9 mouse cellular contexts compared by ENCODE assay signal in genomic region chr5:34951161-34951834, GRCm38 (mm10). TPM values are rescaled to one million over a fixed set of nuclear protein-coding genes. Genes with fewer than 3 reads are reported as not detected.
DNase-seq lines count a peak whose midpoint lies in the region; ATAC-seq and TF ChIP-seq lines count a peak whose summit lies in the region.
"Had no signal": no experiment of that assay in that cellular context is flagged by ENCODE, and none has a peak within 500 bp of the region (broad histone marks: within the 10 kb centered on the region; RNA-seq: fewer than 3 reads in every experiment).

No protein-coding gene starts in this region.

- H3K4me1 ChIP-seq in forebrain, embryonic 15.5 days: peaks cover 54% of the 10 kb centered on the region
- peaks cover 8% of the 10 kb centered on the region for H3K4me1 ChIP-seq in hindbrain, embryonic 11.5 days (replicated peaks; ENCODE audit: control insufficient read depth, insufficient read depth, low read length)
- peaks cover 33% of the 10 kb centered on the region for H3K4me1 ChIP-seq in liver, postnatal 0 days (ENCODE audit: insufficient read depth)

- TF ChIP-seq EP300 in liver, postnatal 0 days (IDR thresholded peaks at IDR 0.05; ENCODE audit: low read depth): no peak

- H3K36me3 ChIP-seq in forebrain, embryonic 15.5 days: peaks cover 5% of the 10 kb centered on the region; the same call in 1 of the 2 replicates
- peaks cover 2% of the 10 kb centered on the region; the same call in 1 of the 2 replicates for H3K36me3 ChIP-seq in hindbrain, embryonic 11.5 days (ENCODE audit: control insufficient read depth, insufficient read depth, low read length)
- no peaks in the 10 kb centered on the region for H3K36me3 ChIP-seq in liver, postnatal 0 days (replicated peaks; ENCODE audit: insufficient read depth, low read length)
- H3K36me3 ChIP-seq: G1E had no signal

- TF ChIP-seq CTCF in left cerebral cortex, adult 2 months (IDR thresholded peaks at IDR 0.05): no peak
- no peak for TF ChIP-seq CTCF in liver, postnatal 0 days (IDR thresholded peaks at IDR 0.05; ENCODE audit: low read depth)

- peak overlapping the region; percentile 82 for H3K4me2 ChIP-seq in forebrain, embryonic 15.5 days (replicated peaks)
- H3K4me2 ChIP-seq in hindbrain, embryonic 11.5 days (replicated peaks; ENCODE audit: low read depth, low read length): peak overlapping the region; percentile 69; the same call in 1 of the 2 replicates
- H3K4me2 ChIP-seq in liver, postnatal 0 days (ENCODE audit: low read depth, low read length): no peak overlapping the region

- ATAC-seq in forebrain, embryonic 15.5 days (replicated peaks): no peak
- ATAC-seq in hindbrain, embryonic 11.5 days (ENCODE audit: low FRiP score): no peak
- no peak for ATAC-seq in liver, postnatal 0 days
- ATAC-seq in erythroid progenitor cell, adult 5-6 weeks (replicated peaks; ENCODE audit: low FRiP score, poor library complexity, severe bottlenecking): no peak

- H3K4me3 ChIP-seq in left cerebral cortex, adult 2 months: no peak overlapping the region
- H3K4me3 ChIP-seq in forebrain, embryonic 15.5 days: peak overlapping the region; percentile 91
- no peak overlapping the region for H3K4me3 ChIP-seq in hindbrain, embryonic 11.5 days (ENCODE audit: low read depth, low read length)
- 0 out of 2 replicates have a peak overlapping the region, but pooled peaks have one; percentile 90 for H3K4me3 ChIP-seq in liver, postnatal 0 days (ENCODE audit: low read depth, low read length)

- no peaks in the 10 kb centered on the region for H3K9me3 ChIP-seq in forebrain, embryonic 15.5 days
- H3K9me3 ChIP-seq in hindbrain, embryonic 11.5 days (ENCODE audit: control insufficient read depth, low read length): no peaks in the 10 kb centered on the region; the same call in 1 of the 2 replicates
- H3K9me3 ChIP-seq in liver, postnatal 0 days (ENCODE audit: low read length): no peaks in the 10 kb centered on the region
- H3K9me3 ChIP-seq: G1E had no signal

- H3K27me3 ChIP-seq in forebrain, embryonic 15.5 days: no peaks in the 10 kb centered on the region
- H3K27me3 ChIP-seq in hindbrain, embryonic 11.5 days (ENCODE audit: control insufficient read depth, insufficient read depth, low read length): no peaks in the 10 kb centered on the region
- no peaks in the 10 kb centered on the region for H3K27me3 ChIP-seq in liver, postnatal 0 days (ENCODE audit: insufficient read depth, low read length)

- no peak overlapping the region for H3K9ac ChIP-seq in forebrain, embryonic 15.5 days (replicated peaks)
- H3K9ac ChIP-seq in hindbrain, embryonic 11.5 days (ENCODE audit: low read depth, low read length): no peak overlapping the region; the same call in 1 of the 2 replicates
- H3K9ac ChIP-seq in liver, postnatal 0 days (replicated peaks): no peak overlapping the region

- 88% methylated on average over 8 of the region's 8 CpGs for WGBS in forebrain, embryonic 15.5 days
- 97% methylated on average over 8 of the region's 8 CpGs for WGBS in hindbrain, embryonic 11.5 days
- 92% methylated on average over 8 of the region's 8 CpGs for WGBS in liver, postnatal 0 days (ENCODE audit: insufficient replicate concordance)

- intact Hi-C loops in left cerebral cortex, adult 2 months (cut with DNase I): no loop called here
- intact Hi-C loops in left cerebral cortex, postnatal 25 days (cut with DNase I): no loop called here

- DNase-seq in left cerebral cortex, adult 2 months (ENCODE audit: extremely low spot score in 1 of 2, low spot score in 2 of 2): no peak
- no peak for DNase-seq in left cerebral cortex, postnatal 25 days (ENCODE audit: low spot score in 2 of 2)
- DNase-seq in hindbrain, embryonic 11.5 days (ENCODE audit: low spot score): no peak
- no peak for DNase-seq in liver, postnatal 0 days
- no peak for DNase-seq in adrenal gland, adult 18-20 months (ENCODE audit: low spot score in 2 of 2)
- DNase-seq in embryo, embryonic 10.5 days (ENCODE audit: low spot score): no peak

- H3K27ac ChIP-seq in left cerebral cortex, adult 2 months: peak overlapping the region; percentile 28; the same call in 1 of the 2 replicates
- H3K27ac ChIP-seq in forebrain, embryonic 15.5 days (replicated peaks): peak overlapping the region; percentile 90
- no peak overlapping the region for H3K27ac ChIP-seq in hindbrain, embryonic 11.5 days (ENCODE audit: low read depth, low read length)
- no peak overlapping the region for H3K27ac ChIP-seq in liver, postnatal 0 days (ENCODE audit: low read depth)

RNA-seq across cellular contexts. Expression of gene Rgs12, which starts 2.1 kb away (rescaled TPM):
- 10 to 100 TPM; 40.5 to 48.3 TPM for total RNA-seq in left cerebral cortex, adult 2 months (2021)
- total RNA-seq in left cerebral cortex, postnatal 25 days (2021): 10 to 100 TPM; 52.3 to 62.3 TPM
- polyA plus RNA-seq in forebrain, embryonic 15.5 days (2015; fragmentation: Nextera tagmentation; extraction: Ambion mirVana): 64.7 and 64.9 TPM in 2 replicates
- polyA plus RNA-seq in hindbrain, embryonic 11.5 days (2014; fragmentation: Nextera tagmentation; extraction: Ambion mirVana): 37.1 and 41.4 TPM in 2 replicates
- 6.9 and 7.3 TPM in 2 replicates for polyA plus RNA-seq in liver, postnatal 0 days (2015; fragmentation: Nextera tagmentation; extraction: Ambion mirVana)
- 37.3 and 41.4 TPM in 2 replicates for total RNA-seq in erythroid progenitor cell, adult 5-6 weeks (2015; ENCODE audit: low replicate concordance)
- total RNA-seq in erythroid progenitor cell, adult 5-6 weeks (2017; ENCODE audit: low replicate concordance): 62.8 and 79.7 TPM in 2 replicates
- 10 to 100 TPM in 1 of 2 experiments, 1 to 10 TPM in 1; 6.4 to 20.2 TPM for total RNA-seq in adrenal gland, adult 18-20 months (2021)

RNA-seq across cellular contexts. Expression of gene Msantd1, which starts 43.5 kb away (rescaled TPM):
- total RNA-seq in left cerebral cortex, adult 2 months (2021): 1 to 10 TPM; 4.2 to 6.7 TPM
- total RNA-seq in left cerebral cortex, postnatal 25 days (2021): 1 to 10 TPM; 7.6 to 8.0 TPM
- 5.6 and 5.8 TPM in 2 replicates for polyA plus RNA-seq in forebrain, embryonic 15.5 days (2015; fragmentation: Nextera tagmentation; extraction: Ambion mirVana)
- 1.7 and 2.7 TPM in 2 replicates for polyA plus RNA-seq in hindbrain, embryonic 11.5 days (2014; fragmentation: Nextera tagmentation; extraction: Ambion mirVana)
- polyA plus RNA-seq in liver, postnatal 0 days (2015; fragmentation: Nextera tagmentation; extraction: Ambion mirVana): 0.05 and 0.22 TPM in 2 replicates
- 0.36 and 0.42 TPM in 2 replicates for total RNA-seq in erythroid progenitor cell, adult 5-6 weeks (2015; ENCODE audit: low replicate concordance)
- total RNA-seq in erythroid progenitor cell, adult 5-6 weeks (2017; ENCODE audit: low replicate concordance): 3.5 TPM in 1 of 2 replicates, not detected in the other
- 1 to 10 TPM; 1.3 to 2.8 TPM for total RNA-seq in adrenal gland, adult 18-20 months (2021)

Comparison
In these comparisons a context has a peak if more than half of its experiments do, and no peak if none do; other contexts are left out.
1. H3K27ac ChIP-seq: peak in left cerebral cortex, adult 2 months (single experiment) and forebrain, embryonic 15.5 days (single experiment); none in hindbrain, embryonic 11.5 days (single experiment) and liver, postnatal 0 days (single experiment).
2. H3K4me3 ChIP-seq: peak in forebrain, embryonic 15.5 days (single experiment) and liver, postnatal 0 days (single experiment); none in left cerebral cortex, adult 2 months (single experiment) and hindbrain, embryonic 11.5 days (single experiment).